Mouse (Mus musculus) heart, embryonic 15.5 days (tissue): Measurements from ENCODE around the gene 2810459M11Rik. TPM values are rescaled to one million over a fixed set of nuclear protein-coding genes. Genes with fewer than 3 reads are reported as not detected.

Source experiments
- ATAC-seq: fragments of 200-750 bp; cut with Nextera tagmentation; replicated peaks from 2 replicates; pipeline ENCODE4 v1.8.0; 2017; ENCODE audit warnings: low read depth, moderate TSS enrichment; ENCODE audit not compliant: insufficient number of reproducible peaks, insufficient read depth, low FRiP score
- H3K27ac ChIP-seq: fragments of 300-500 bp; sonication (generic); 2 replicates; pipeline ENCODE4 v1.5.1; 2015; ENCODE audit warnings: mild to moderate bottlenecking, inconsistent platforms
- H3K27me3 ChIP-seq: fragments of 300-500 bp; sonication (generic); 2 replicates; pipeline ENCODE4 v1.6.1; 2015; ENCODE audit warnings: inconsistent platforms
- H3K36me3 ChIP-seq: fragments of 300-500 bp; sonication (generic); 2 replicates; pipeline ENCODE4 v1.6.1; 2015; ENCODE audit warnings: mild to moderate bottlenecking, inconsistent platforms
- H3K4me1 ChIP-seq: fragments of 300-500 bp; sonication (generic); replicated peaks from 2 replicates; pipeline ENCODE4 v1.6.1; 2015; ENCODE audit warnings: inconsistent platforms
- H3K4me2 ChIP-seq: fragments of 300-500 bp; sonication (generic); 2 replicates; pipeline ENCODE4 v1.6.1; 2015; ENCODE audit warnings: inconsistent platforms, mild to moderate bottlenecking, moderate library complexity
- H3K4me3 ChIP-seq: fragments of 300-500 bp; sonication (generic); 2 replicates; pipeline ENCODE4 v1.5.1; 2015; ENCODE audit warnings: mild to moderate bottlenecking, inconsistent platforms
- H3K9ac ChIP-seq: fragments of 300-500 bp; sonication (generic); 2 replicates; pipeline ENCODE4 v1.6.1; 2015; ENCODE audit warnings: mild to moderate bottlenecking, inconsistent platforms
- H3K9me3 ChIP-seq: fragments of 300-500 bp; sonication (generic); replicated peaks from 2 replicates; pipeline ENCODE4 v1.6.1; 2016; ENCODE audit warnings: inconsistent platforms
- WGBS: fragments of 180-500 bp; shearing (Covaris S2); methylation state at CpG from one replicate; pipeline ENCODE4 v1.1.7; 2015; ENCODE audit warnings: mixed read lengths; 5-methylcytosine and 5-hydroxymethylcytosine counted together
- polyA plus RNA-seq: library from polyadenylated mRNA; unstranded; fragments of >200 nt; fragmentation: Nextera tagmentation; extraction: Ambion mirVana; gene quantifications from 2 replicates; pipeline ENCODE4 v1.2.1, GENCODE M21; 2015

2810459M11Rik gene
- polyA plus RNA-seq, 1 experiment from 2014 or later = 0.28 TPM

DNA sequence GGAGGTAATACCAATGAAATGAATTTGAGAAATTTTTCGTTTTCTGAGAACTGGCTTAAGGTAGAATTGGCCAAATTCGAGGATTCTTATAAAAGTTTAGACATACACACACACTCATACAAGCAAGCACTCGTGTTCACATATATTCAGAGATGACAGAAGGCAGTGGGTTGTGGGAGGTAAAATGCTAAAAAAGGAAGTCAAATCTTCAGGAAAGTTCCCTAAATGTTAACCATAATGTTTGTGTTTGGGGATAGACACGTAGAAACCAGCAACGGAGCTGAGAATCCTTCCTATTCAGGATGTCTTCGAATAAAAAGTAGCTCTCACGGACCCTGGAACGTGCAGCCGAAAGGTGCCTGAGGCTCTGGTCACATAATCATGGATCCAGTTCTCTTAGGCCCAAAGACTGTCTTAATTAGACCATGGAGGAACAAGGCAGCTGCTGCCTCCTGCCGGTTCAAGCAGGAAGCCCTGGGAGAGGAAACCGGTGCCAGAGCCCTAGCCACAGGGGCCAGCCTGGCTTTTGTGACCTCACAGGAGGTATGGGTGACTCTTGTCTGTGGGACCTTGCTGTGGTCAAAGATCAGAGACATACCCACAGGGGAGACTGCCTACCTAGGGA lies 24.2 kb upstream of the 2810459M11Rik start:
- Histone ChIP-seq H3K4me1 (peaks cover 9% of the 10 kb centered on the region), H3K4me3 (no peak overlapping the region), H3K27me3 (peaks cover 50% of the 10 kb centered on the region), H3K36me3 (no peaks in the 10 kb centered on the region), H3K9ac (no peak overlapping the region), H3K27ac (no peak overlapping the region), H3K4me2 (no peak overlapping the region), H3K9me3 (no peaks in the 10 kb centered on the region)
- 62% methylated on average over 11 of the region's 11 CpGs for WGBS
- no peak for ATAC-seq

DNA sequence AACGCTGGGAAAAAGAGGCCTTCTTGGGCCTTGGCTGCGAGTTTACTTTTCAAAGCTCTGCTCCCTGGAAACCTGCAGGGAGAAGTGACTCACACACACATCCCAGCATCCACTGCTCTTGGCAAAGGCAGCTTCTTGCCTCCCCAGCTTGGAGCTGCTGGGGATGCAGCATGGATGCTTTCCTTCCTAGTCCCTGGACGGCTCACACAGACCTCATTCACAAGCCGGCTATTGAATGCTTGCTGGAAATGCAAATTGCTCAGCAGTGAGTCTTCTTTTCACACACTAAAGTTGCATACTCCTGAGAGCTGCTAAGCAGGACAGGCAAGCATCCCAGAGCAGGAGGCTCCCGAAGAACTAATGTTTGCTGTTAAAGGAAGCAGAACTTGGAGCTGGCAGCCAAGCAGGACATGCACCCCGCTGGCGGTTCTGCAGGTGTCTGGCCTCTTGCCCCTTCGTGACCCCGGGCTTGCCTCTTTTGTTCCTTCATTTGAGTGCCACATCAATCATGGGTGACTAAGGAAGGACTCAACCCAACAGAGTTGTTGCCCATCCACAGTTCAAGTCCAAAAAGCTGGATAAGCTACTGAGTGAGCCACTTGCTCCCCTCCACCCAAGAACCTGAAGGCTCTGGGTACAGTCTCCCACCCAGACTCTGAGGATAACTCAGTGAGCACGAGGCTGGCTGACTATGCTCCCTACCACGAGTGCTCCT lies 13.2 kb upstream of the 2810459M11Rik start:
- H3K4me3 ChIP-seq = no peak overlapping the region

DNA sequence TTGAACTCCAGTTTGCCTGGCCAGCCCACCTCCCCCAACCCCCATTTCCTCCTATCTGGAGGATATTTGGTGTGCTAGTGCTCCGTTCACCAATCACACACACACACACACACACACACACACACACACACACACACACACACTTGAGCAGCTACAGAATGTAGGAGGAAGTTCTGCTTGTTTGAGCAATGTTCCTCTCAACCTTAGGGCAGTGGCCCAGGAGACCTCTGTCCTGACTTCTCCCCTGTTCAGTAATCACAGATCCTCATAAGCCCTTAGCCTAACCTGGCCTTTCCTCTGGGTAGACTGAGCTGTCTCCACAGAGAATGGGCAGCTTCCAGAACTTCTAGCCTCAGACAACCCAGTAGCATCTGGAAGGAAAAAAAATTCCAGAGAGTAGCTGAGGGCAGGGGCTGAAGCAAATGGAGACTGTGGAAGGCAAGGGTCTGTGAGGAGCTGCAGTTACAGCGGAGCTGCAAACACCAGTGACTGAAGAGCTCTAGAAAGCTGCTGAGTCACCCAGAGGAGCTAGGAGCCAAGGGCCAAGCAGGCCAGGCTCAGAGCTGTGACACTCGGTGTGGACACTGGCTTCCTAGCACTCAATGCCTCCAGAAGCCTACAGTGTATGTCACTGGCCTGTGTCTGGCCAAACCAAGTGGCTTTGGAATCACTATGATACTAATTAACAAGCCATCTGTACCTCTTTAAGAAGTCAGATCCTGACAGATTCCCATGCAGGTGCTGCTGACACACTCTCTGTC lies 7.3 kb upstream of the 2810459M11Rik start:
- Histone ChIP-seq H3K4me3 (no peak overlapping the region), H3K9me3 (peaks cover 4% of the 10 kb centered on the region; the same call in 1 of the 2 replicates), H3K4me1 (no peaks in the 10 kb centered on the region; the same call in 1 of the 2 replicates), H3K36me3 (no peaks in the 10 kb centered on the region), H3K4me2 (no peak overlapping the region), H3K9ac (no peak overlapping the region), H3K27me3 (peaks cover 3% of the 10 kb centered on the region; the same call in 1 of the 2 replicates), H3K27ac (no peak overlapping the region)
- no peak for ATAC-seq
- 47% methylated on average over 3 of the region's 3 CpGs for WGBS

More for the DNA sequence above, 13.2 kb upstream of the 2810459M11Rik start:
- Histone ChIP-seq H3K9ac (no peak overlapping the region), H3K9me3 (no peaks in the 10 kb centered on the region), H3K4me1 (no peaks in the 10 kb centered on the region), H3K27ac (no peak overlapping the region), H3K4me2 (no peak overlapping the region), H3K27me3 (peaks cover 12% of the 10 kb centered on the region; the same call in 1 of the 2 replicates), H3K36me3 (no peaks in the 10 kb centered on the region)
- ATAC-seq = no peak
- 31% methylated on average over 11 of the region's 11 CpGs for WGBS

DNA sequence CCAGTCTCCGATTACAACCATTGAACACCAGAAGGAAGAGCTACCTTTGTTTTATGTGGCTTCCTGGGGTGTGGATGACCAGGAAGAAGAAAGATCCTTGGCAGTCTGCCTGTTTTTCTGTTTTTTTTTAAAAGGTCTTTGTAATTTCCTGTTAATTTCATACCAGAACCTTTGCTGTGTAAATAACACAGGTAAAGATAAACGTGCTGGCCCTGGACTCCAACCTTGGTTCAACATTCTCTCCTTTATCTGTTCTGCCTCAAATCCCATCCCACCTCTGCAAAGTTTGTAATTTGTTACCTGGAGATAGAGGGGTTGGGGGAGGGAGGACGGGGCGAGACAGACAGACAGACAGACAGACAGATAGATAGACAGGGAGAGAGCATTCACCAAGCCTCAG lies 5.5 kb upstream of the 2810459M11Rik start:
- H3K9ac ChIP-seq = no peak overlapping the region
- 65% methylated on average over 4 of the region's 4 CpGs for WGBS
- H3K4me1 ChIP-seq = no peaks in the 10 kb centered on the region; the same call in 1 of the 2 replicates
- H3K36me3 ChIP-seq = no peaks in the 10 kb centered on the region
- no peak overlapping the region for H3K4me3 ChIP-seq
- peaks cover 20% of the 10 kb centered on the region for H3K27me3 ChIP-seq
- no peak for ATAC-seq
- peaks cover 4% of the 10 kb centered on the region; the same call in 1 of the 2 replicates for H3K9me3 ChIP-seq
- H3K4me2 ChIP-seq = no peak overlapping the region
- H3K27ac ChIP-seq = no peak overlapping the region

DNA sequence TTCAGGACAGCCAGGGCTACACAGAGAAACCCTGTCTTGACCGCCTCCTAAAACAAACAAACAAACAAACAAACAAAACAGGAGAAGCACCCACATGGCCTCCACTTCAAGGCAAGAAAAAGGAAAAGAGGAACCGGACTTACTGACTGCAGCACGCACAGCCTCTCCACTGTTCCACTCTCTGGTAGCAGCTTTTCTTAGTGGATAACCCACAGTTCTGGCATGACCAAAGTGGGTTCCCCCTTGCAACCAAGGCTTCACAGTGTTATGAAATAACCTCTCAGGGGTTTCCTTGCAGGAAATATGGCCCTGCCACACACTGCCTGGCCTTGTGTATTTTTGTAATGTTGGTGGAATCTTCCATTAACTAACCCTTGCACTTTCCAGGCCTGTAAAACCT lies 4.8 kb upstream of the 2810459M11Rik start:
- Histone ChIP-seq H3K4me3 (no peak overlapping the region), H3K4me2 (no peak overlapping the region), H3K27ac (no peak overlapping the region), H3K9me3 (peaks cover 4% of the 10 kb centered on the region; the same call in 1 of the 2 replicates), H3K36me3 (no peaks in the 10 kb centered on the region), H3K27me3 (peaks cover 27% of the 10 kb centered on the region), H3K9ac (no peak overlapping the region), H3K4me1 (peaks cover 2% of the 10 kb centered on the region; the same call in 1 of the 2 replicates)
- WGBS = 84% methylated on average over 3 of the region's 3 CpGs
- ATAC-seq = no peak

DNA sequence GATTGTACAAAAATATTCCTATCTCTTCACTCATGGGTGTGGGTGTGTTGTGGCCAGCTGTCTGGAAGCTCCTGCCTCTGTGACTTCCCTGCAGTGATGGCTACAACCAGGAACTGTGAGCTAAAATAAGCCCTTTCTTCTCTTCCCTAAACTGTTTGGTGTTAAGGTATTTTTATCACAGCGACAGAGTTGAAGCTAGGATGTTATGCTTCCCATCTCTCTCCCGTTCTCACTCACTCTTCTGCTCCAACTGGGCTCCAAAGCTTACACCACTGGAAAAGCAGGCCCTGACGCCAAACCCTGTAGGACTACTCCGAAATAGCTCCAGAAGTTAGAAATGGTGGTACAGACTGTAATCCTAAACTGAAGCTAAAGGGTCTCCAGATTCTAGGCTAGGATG lies 607 bp upstream of the 2810459M11Rik start:
- no peak overlapping the region for H3K4me2 ChIP-seq
- WGBS = 56% methylated on average over 4 of the region's 4 CpGs
- no peak overlapping the region for H3K4me3 ChIP-seq
- H3K36me3 ChIP-seq = no peaks in the 10 kb centered on the region
- H3K27me3 ChIP-seq = peaks cover 60% of the 10 kb centered on the region
- H3K9ac ChIP-seq = no peak overlapping the region
- peaks cover 4% of the 10 kb centered on the region; the same call in 1 of the 2 replicates for H3K9me3 ChIP-seq
- H3K4me1 ChIP-seq = peaks cover 13% of the 10 kb centered on the region
- no peak for ATAC-seq
- no peak overlapping the region for H3K27ac ChIP-seq

DNA sequence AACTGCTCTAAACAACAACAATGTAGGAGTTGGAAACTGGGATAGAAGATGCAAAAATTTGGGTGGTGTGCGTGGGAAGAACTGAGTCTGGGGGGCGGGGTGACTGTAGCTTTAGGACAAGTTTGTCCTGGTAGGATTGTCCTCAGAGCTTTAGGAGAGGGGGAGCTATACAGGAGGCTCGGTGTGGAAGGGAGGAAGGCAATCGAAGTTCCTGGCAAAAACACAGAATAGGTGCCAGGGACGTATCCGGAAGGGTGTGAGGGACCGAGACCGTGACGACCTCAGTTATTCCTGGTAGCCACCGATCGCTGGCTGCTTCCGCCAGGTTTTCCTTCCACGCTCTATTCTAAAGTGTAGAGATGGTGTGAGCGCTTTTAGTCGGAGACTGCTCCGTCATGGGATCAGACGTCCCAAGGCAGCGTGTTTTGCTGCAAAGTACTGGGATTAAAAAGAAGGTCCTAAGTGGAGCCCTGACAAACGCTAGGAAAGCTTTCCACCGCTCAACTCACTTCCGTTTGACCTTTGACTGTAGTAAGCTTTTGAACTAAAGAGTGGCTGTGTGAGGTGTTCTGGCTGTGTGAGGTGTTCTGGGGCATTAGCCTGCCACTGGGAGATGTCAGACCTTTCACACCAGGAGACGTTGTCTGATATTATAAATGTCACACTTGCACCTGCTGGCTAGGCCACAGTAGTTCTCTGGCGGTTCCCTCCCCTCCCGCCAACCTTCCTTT lies 1.3 kb downstream of the 2810459M11Rik start:
- 20% methylated on average over 24 of the region's 24 CpGs for WGBS
- H3K27ac ChIP-seq = no peak overlapping the region
- peaks cover 13% of the 10 kb centered on the region for H3K4me1 ChIP-seq
- H3K4me3 ChIP-seq = peak overlapping the region; percentile 60
- H3K27me3 ChIP-seq = peaks cover 60% of the 10 kb centered on the region
- no peaks in the 10 kb centered on the region for H3K9me3 ChIP-seq
- no peak for ATAC-seq
- no peak overlapping the region for H3K9ac ChIP-seq
- peak overlapping the region; percentile 97 for H3K4me2 ChIP-seq
- no peaks in the 10 kb centered on the region for H3K36me3 ChIP-seq

DNA sequence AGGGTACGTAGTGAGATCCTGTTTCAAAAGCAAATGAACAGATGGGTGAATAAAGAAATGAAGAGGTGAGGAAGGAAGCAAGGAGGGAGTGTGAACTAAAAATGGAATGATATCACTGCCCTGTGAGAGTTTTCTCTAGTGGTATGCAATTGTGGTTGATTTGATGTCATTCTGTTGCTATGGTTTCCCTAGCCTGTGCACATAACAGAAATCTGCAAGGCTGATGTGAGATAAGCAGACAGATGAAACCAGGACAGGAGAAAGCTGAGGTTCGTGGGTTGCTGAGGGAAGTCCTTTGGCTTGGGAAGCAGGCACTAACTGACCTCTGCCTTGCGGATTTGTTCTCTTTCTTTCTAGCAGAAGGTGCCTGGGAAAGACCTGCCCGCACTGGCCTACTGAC lies 2.6 kb downstream of the 2810459M11Rik start:
- Histone ChIP-seq H3K36me3 (no peaks in the 10 kb centered on the region), H3K4me3 (no peak overlapping the region), H3K27ac (no peak overlapping the region), H3K27me3 (peaks cover 57% of the 10 kb centered on the region), H3K9me3 (no peaks in the 10 kb centered on the region), H3K9ac (no peak overlapping the region), H3K4me1 (peaks cover 17% of the 10 kb centered on the region), H3K4me2 (no peak overlapping the region)
- no peak for ATAC-seq
- WGBS = 60% methylated on average over 4 of the region's 4 CpGs

DNA sequence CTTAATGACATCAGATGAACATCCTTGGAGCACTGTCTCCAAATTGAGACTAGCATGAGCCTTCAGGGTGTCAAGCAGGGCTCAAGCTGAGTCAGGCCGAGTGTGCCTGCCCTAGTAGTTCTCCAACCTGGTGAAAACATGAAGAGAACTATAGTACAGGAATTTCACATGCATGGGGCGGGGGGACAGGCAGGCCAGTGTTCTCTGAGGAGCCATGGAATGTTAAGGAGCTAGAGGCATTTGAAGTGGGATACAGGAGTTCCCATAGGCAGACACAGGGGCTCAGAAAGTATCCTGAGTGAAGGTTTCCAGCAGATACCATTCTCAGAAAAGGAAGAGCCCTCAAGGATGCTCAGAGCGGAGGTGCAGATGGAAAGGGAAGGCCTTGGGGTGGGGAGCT lies 3.1 kb downstream of the 2810459M11Rik start:
- Histone ChIP-seq H3K27ac (no peak overlapping the region), H3K9me3 (no peaks in the 10 kb centered on the region), H3K36me3 (no peaks in the 10 kb centered on the region), H3K4me2 (no peak overlapping the region), H3K27me3 (peaks cover 53% of the 10 kb centered on the region), H3K4me3 (no peak overlapping the region), H3K4me1 (peaks cover 19% of the 10 kb centered on the region), H3K9ac (no peak overlapping the region)
- WGBS = 63% methylated on average over 3 of the region's 3 CpGs
- no peak for ATAC-seq

DNA sequence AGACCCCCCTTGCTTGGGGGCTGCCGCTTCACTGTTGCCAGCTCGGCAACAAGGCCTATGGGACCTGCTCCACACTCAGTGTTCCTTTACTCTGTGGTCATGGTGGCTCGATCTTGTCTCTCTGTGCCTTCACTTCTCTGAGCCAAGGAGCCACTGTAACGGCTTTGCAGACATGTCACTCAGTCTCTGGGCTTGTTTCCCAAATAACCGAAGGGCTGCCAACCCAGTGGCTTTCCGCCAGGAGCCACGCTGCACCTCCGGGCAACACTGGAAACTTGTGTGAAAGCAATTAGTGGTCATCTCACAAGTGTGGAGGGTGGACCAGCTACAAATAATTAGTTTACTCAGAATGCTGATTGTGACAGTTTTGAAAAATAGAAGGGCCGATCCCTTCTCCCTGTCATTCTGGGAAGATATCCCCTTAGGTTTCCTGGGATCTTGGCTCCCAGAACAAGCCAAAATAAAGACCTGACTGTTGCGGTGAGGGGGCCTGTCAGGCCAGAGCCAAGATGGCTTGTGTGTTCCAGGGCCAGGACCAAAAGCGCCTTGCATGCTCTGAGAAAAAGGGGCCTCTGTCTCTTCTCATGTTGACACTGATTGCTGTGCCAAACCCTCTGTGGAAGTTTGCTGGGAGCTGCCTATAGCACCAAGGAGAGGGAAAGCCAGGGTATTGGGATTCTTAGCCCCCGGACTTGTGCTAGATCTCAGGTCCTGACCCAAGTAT lies 7.7 kb downstream of the 2810459M11Rik start:
- no peak overlapping the region for H3K4me2 ChIP-seq
- peaks cover 5% of the 10 kb centered on the region; the same call in 1 of the 2 replicates for H3K4me1 ChIP-seq
- H3K27ac ChIP-seq = no peak overlapping the region
- no peaks in the 10 kb centered on the region for H3K9me3 ChIP-seq
- 0 out of 2 replicates have a peak, but pooled peaks have one; percentile 19 for ATAC-seq
- H3K36me3 ChIP-seq = no peaks in the 10 kb centered on the region
- H3K27me3 ChIP-seq = peaks cover 7% of the 10 kb centered on the region; the same call in 1 of the 2 replicates
- 61% methylated on average over 12 of the region's 12 CpGs for WGBS
- H3K4me3 ChIP-seq = no peak overlapping the region
- no peak overlapping the region for H3K9ac ChIP-seq
